ENCODE assay signal across 10 mouse cellular contexts in the genomic region with DNA sequence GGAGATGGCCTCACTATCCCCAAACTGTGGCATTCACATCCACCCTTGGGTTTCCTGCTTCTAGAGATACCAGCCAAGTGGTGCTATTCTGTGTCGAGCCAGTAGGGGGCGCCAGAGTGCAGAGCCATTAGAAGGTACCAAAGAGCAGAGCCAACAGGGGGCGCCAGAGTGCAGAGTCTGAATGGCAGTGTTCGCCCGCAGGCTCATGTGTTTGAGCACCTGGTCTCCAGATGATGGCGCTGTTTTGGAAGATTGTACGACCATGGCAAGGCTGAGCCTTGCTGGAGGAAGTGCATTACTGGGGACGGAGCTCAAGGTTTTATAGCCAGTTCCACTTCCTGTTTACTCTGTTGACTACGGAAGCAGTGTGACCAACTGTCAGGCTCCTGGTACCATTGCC. TPM values are rescaled to one million over a fixed set of nuclear protein-coding genes. Genes with fewer than 3 reads are reported as not detected.
DNase-seq lines count a peak whose midpoint lies in the region; ATAC-seq lines count a peak whose summit lies in the region.
"Had no signal": no experiment of that assay in that cellular context is flagged by ENCODE, and none has a peak within 500 bp of the region (broad histone marks: within the 10 kb centered on the region; RNA-seq: fewer than 3 reads in every experiment).

No protein-coding gene starts in this region.

- H3K4me2 ChIP-seq in hindbrain, embryonic 11.5 days (replicated peaks; ENCODE audit: low read depth, low read length) = no peak overlapping the region
- no peak overlapping the region for H3K4me2 ChIP-seq in hindbrain, embryonic 13.5 days
- H3K4me2 ChIP-seq: limb, embryonic 15.5 days had no signal

- H3K36me3 ChIP-seq in hindbrain, embryonic 11.5 days (ENCODE audit: control insufficient read depth, insufficient read depth, low read length) = no peaks in the 10 kb centered on the region
- H3K36me3 ChIP-seq in hindbrain, embryonic 13.5 days = no peaks in the 10 kb centered on the region
- no peaks in the 10 kb centered on the region for H3K36me3 ChIP-seq in embryonic facial prominence, embryonic 10.5 days (replicated peaks)
- H3K36me3 ChIP-seq: limb, embryonic 15.5 days had no signal

- H3K4me3 ChIP-seq in hindbrain, embryonic 11.5 days (ENCODE audit: low read depth, low read length) = no peak overlapping the region
- H3K4me3 ChIP-seq in hindbrain, embryonic 13.5 days = no peak overlapping the region
- no peak overlapping the region for H3K4me3 ChIP-seq in embryonic facial prominence, embryonic 10.5 days
- H3K4me3 ChIP-seq: erythroblast, embryonic 14.5 days; limb, embryonic 15.5 days had no signal

- H3K27ac ChIP-seq in hindbrain, embryonic 11.5 days (ENCODE audit: low read depth, low read length) = no peak overlapping the region
- no peak overlapping the region for H3K27ac ChIP-seq in hindbrain, embryonic 13.5 days
- H3K27ac ChIP-seq in embryonic facial prominence, embryonic 10.5 days (replicated peaks) = no peak overlapping the region
- H3K27ac ChIP-seq: limb, embryonic 15.5 days had no signal

- no peaks in the 10 kb centered on the region for H3K9me3 ChIP-seq in hindbrain, embryonic 11.5 days (ENCODE audit: control insufficient read depth, low read length)
- no peaks in the 10 kb centered on the region for H3K9me3 ChIP-seq in hindbrain, embryonic 13.5 days
- H3K9me3 ChIP-seq in embryonic facial prominence, embryonic 10.5 days = no peaks in the 10 kb centered on the region
- H3K9me3 ChIP-seq: limb, embryonic 15.5 days had no signal

- no peak overlapping the region for H3K9ac ChIP-seq in hindbrain, embryonic 11.5 days (ENCODE audit: low read depth, low read length)
- no peak overlapping the region for H3K9ac ChIP-seq in hindbrain, embryonic 13.5 days
- H3K9ac ChIP-seq: limb, embryonic 15.5 days had no signal

- H3K4me1 ChIP-seq in hindbrain, embryonic 11.5 days (replicated peaks; ENCODE audit: control insufficient read depth, insufficient read depth, low read length) = no peaks in the 10 kb centered on the region
- peaks cover 11% of the 10 kb centered on the region for H3K4me1 ChIP-seq in hindbrain, embryonic 13.5 days (replicated peaks)
- peaks cover 3% of the 10 kb centered on the region; the same call in 1 of the 2 replicates for H3K4me1 ChIP-seq in embryonic facial prominence, embryonic 10.5 days

- no peak for ATAC-seq in hindbrain, embryonic 11.5 days (ENCODE audit: low FRiP score)
- no peak for ATAC-seq in hindbrain, embryonic 13.5 days (ENCODE audit: low FRiP score)
- ATAC-seq in CD4-positive, CD25-positive, alpha-beta regulatory T cell, adult 4 months = peak; percentile 65

- peak; percentile 73 for DNase-seq in hindbrain, embryonic 11.5 days (ENCODE audit: low spot score)
- peak; percentile 42 for DNase-seq in adrenal gland, postnatal 25 days
- DNase-seq in embryonic facial prominence, embryonic 10.5 days (ENCODE audit: low spot score) = peak; percentile 63
- peak; percentile 32 to 67 for DNase-seq in layer of hippocampus, postnatal 25 days (ENCODE audit: extremely low spot score in 1 of 2, low spot score in 1 of 2)
- DNase-seq in mesoderm, embryonic 11.5 days (ENCODE audit: low read depth, low spot score) = peak; percentile 60
- DNase-seq in thymus, postnatal 36 days = peak; percentile 48 to 61

- WGBS in hindbrain, embryonic 11.5 days = 47% methylated on average over 9 of the region's 9 CpGs
- 52% methylated on average over 9 of the region's 9 CpGs for WGBS in hindbrain, embryonic 13.5 days
- WGBS in embryonic facial prominence, embryonic 10.5 days = 47% methylated on average over 9 of the region's 9 CpGs

- H3K27me3 ChIP-seq in hindbrain, embryonic 11.5 days (ENCODE audit: control insufficient read depth, insufficient read depth, low read length) = no peaks in the 10 kb centered on the region
- H3K27me3 ChIP-seq in hindbrain, embryonic 13.5 days = no peaks in the 10 kb centered on the region
- H3K27me3 ChIP-seq in embryonic facial prominence, embryonic 10.5 days (replicated peaks; ENCODE audit: low read depth, poor library complexity, severe bottlenecking) = no peaks in the 10 kb centered on the region
- H3K27me3 ChIP-seq: limb, embryonic 15.5 days had no signal

RNA-seq across cellular contexts. Expression of a gene that starts 33.5 kb away (rescaled TPM):
- polyA plus RNA-seq in hindbrain, embryonic 11.5 days (2014; fragmentation: Nextera tagmentation; extraction: Ambion mirVana) = not detected in 2 replicates
- polyA plus RNA-seq in hindbrain, embryonic 13.5 days (2015; fragmentation: Nextera tagmentation; extraction: Ambion mirVana) = not detected in 2 replicates
- not detected for polyA plus RNA-seq in CD4-positive, CD25-positive, alpha-beta regulatory T cell, adult 4 months (2017; shearing (Covaris generic))
- not detected in 2 replicates for total RNA-seq in adrenal gland, postnatal 25 days (2021)
- polyA plus RNA-seq in embryonic facial prominence, embryonic 10.5 days (2016; fragmentation: Nextera tagmentation; extraction: Ambion mirVana) = not detected in 2 replicates
- not detected for total RNA-seq in layer of hippocampus, postnatal 25 days (2021)
- polyA plus RNA-seq: erythroblast, embryonic 14.5 days had no signal
